Comparison of ENCODE assay signal across 8 mouse cellular contexts in the genomic region with DNA sequence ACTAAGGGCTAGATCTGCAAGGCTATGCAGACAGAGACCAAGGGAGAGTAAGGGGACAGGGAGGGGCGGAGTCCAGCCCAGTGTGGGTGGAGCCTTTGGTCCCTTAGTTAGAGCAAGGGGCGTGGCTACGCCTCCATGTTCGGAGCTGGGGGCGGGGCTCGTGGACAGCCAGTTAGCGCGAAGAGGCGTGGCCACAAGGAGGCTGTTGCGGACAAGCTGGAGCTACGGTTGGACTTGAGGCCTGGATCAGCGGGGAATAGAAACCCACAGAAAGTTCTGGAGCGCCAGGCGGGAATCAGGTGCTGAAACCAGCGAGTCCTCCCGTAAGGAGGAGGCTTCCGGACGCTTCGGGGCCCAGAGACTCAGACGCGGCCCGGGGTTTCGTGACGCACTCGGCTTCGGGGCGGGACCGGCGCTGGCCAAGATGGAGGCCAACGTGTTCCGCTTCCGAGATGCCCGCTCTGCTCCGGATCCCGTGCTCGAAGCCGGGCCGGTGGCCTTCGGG. TPM values are rescaled to one million over a fixed set of nuclear protein-coding genes. Genes with fewer than 3 reads are reported as not detected.
DNase-seq lines count a peak whose midpoint lies in the region; ATAC-seq lines count a peak whose summit lies in the region.

A gene (plus strand): TSS at position 171 of the 505 bp plus-strand sequence.

- peak; percentile 97 for DNase-seq in Muller cell, postnatal 12 days (ENCODE audit: inconsistent ontology term)
- peak; percentile 93 for DNase-seq in cerebellum, adult 9-11 months
- DNase-seq in frontal cortex, adult 2 months (ENCODE audit: extremely low spot score in 1 of 2, low spot score in 1 of 2), result peak; percentile 83 to 92
- peak; percentile 99 for DNase-seq in hindbrain, embryonic 11.5 days (ENCODE audit: low spot score)
- peak; percentile 90 to 92 for DNase-seq in layer of hippocampus, postnatal 10 days (ENCODE audit: low spot score in 2 of 2)
- peak; percentile 97 for DNase-seq in lung, postnatal 10 days
- DNase-seq in ovary, postnatal 36 days (ENCODE audit: low spot score), result peak; percentile 90
- peak; percentile 93 for DNase-seq in thymus, postnatal 25 days

- no peaks in the 10 kb centered on the region for H3K36me3 ChIP-seq in hindbrain, embryonic 11.5 days (ENCODE audit: control insufficient read depth, insufficient read depth, low read length)

- peaks cover 6% of the 10 kb centered on the region for H3K4me1 ChIP-seq in hindbrain, embryonic 11.5 days (replicated peaks; ENCODE audit: control insufficient read depth, insufficient read depth, low read length)

- H3K27me3 ChIP-seq in hindbrain, embryonic 11.5 days (ENCODE audit: control insufficient read depth, insufficient read depth, low read length), result 0 out of 2 replicates have a peak, but pooled peaks cover 3% of the 10 kb centered on the region

- H3K9ac ChIP-seq in hindbrain, embryonic 11.5 days (ENCODE audit: low read depth, low read length), result peak within 1 kb of the TSS; percentile 85

- peak within 1 kb of the TSS; percentile 37 for H3K27ac ChIP-seq in hindbrain, embryonic 11.5 days (ENCODE audit: low read depth, low read length)

- H3K9me3 ChIP-seq in hindbrain, embryonic 11.5 days (ENCODE audit: control insufficient read depth, low read length), result no peaks in the 10 kb centered on the region

- 0% methylated on average over 38 of the region's 39 CpGs for WGBS in hindbrain, embryonic 11.5 days

- H3K4me3 ChIP-seq in hindbrain, embryonic 11.5 days (ENCODE audit: low read depth, low read length), result peak within 1 kb of the TSS; percentile 84

- peak; percentile 95 for ATAC-seq in hindbrain, embryonic 11.5 days (ENCODE audit: low FRiP score)

- peak within 1 kb of the TSS; percentile 93 for H3K4me2 ChIP-seq in hindbrain, embryonic 11.5 days (replicated peaks; ENCODE audit: low read depth, low read length)

RNA-seq across cellular contexts. Expression of the gene that starts here (rescaled TPM):
- 10.0 and 10.9 TPM in 2 replicates for polyA plus RNA-seq in frontal cortex, adult 2 months (2012; rRNA removed)
- polyA plus RNA-seq in hindbrain, embryonic 11.5 days (2014; fragmentation: Nextera tagmentation; extraction: Ambion mirVana), result 13.7 and 16.7 TPM in 2 replicates
- total RNA-seq in layer of hippocampus, postnatal 10 days (2021), result 10 to 100 TPM; 10.3 to 11.9 TPM

Comparison
In these comparisons a context has a peak if more than half of its experiments do, and no peak if none do; other contexts are left out.
1. Peak in every context shown above with its lines: DNase-seq, ATAC-seq, H3K4me3 ChIP-seq and H3K27ac ChIP-seq.